Mouse (Mus musculus): Measurements from ENCODE around the gene Ormdl2.

Ormdl2 gene

GRCm38 (mm10) chr10:128803361-128803760, 18.1 kb downstream of the Ormdl2 start:
- DNase-seq = no peak

- no peak for DNase-seq
These were observed 18.5 kb downstream of the Ormdl2 start for GRCm38 (mm10) chr10:128802956-128803355.

- no peak for DNase-seq
These were observed 19.4 kb downstream of the Ormdl2 start for GRCm38 (mm10) chr10:128801981-128802495.

GRCm38 (mm10) chr10:128798676-128799075, 22.8 kb downstream of the Ormdl2 start:
- no peak for DNase-seq

GRCm38 (mm10) chr10:128795581-128795980, 25.9 kb downstream of the Ormdl2 start:
- DNase-seq = no peak

- no peak for DNase-seq
These were observed 27.1 kb downstream of the Ormdl2 start for GRCm38 (mm10) chr10:128794391-128794790.

- no peak for DNase-seq
These were observed 28.2 kb downstream of the Ormdl2 start for GRCm38 (mm10) chr10:128793258-128793657.

- DNase-seq = no peak
These were observed 29.4 kb downstream of the Ormdl2 start for GRCm38 (mm10) chr10:128792041-128792440.

GRCm38 (mm10) chr10:128790398-128791124, 30.9 kb downstream of the Ormdl2 start, which contains the start of gene Mmp19:
Gene Mmp19 (plus strand): TSS chr10:128790910.
- no peak for DNase-seq

- DNase-seq = no peak
These were observed 41.2 kb downstream of the Ormdl2 start for GRCm38 (mm10) chr10:128780200-128780599.

- peak; percentile 88 for DNase-seq
These were observed 42.2 kb downstream of the Ormdl2 start for GRCm38 (mm10) chr10:128779011-128779795.

- no peak for DNase-seq
These were observed 43.0 kb downstream of the Ormdl2 start for GRCm38 (mm10) chr10:128778441-128778840.

GRCm38 (mm10) chr10:128773685-128774084, 47.8 kb downstream of the Ormdl2 start:
- DNase-seq = no peak

GRCm38 (mm10) chr10:128772895-128773294, 48.5 kb downstream of the Ormdl2 start:
- no peak for DNase-seq

Measured in kidney, postnatal 10 days (tissue).